Mouse (Mus musculus): ENCODE data around the gene Zfp454. TPM values are rescaled to one million over a fixed set of nuclear protein-coding genes. Genes with fewer than 3 reads are reported as not detected.

The Zfp454 gene
- total and polyA plus RNA-seq, 3 experiments = not detected

DNA sequence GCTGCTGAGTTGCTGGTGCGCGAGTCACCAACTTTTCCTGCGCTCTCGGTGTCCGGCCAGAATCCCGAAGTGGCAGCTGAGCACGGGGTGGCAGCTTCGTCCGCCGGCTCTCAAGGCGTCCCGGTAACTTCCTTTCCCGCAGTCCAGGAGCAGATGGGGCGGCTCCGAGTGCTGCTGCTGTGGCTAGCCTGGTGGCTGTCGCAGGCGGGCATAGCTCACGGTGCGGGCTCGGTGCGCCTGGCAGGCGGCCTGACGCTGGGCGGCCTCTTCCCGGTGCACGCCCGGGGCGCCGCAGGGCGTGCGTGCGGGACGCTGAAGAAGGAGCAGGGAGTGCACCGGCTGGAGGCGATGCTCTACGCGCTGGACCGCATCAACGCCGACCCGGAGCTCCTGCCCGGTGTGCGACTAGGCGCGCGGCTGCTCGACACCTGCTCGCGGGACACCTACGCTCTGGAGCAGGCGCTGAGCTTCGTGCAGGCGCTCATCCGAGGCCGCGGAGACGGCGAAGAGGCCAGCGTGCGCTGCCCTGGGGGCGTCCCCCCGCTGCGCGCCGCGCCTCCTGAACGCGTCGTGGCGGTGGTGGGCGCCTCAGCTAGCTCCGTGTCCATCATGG lies 36.4 kb downstream of the Zfp454 start:
- Histone ChIP-seq H3K4me3 (ENCODE audit: control insufficient read depth in 1 of 2, insufficient read depth in 1 of 2, low read depth in 2 of 2, low read length in 2 of 2) (no peak overlapping the region), H3K79me2 (ENCODE audit: control insufficient read depth, insufficient read depth, low read length, poor library complexity) (no peaks in the 10 kb centered on the region), H3K36me3 (ENCODE audit: control insufficient read depth in 1 of 2, insufficient read depth in 2 of 2, low read length in 2 of 2) (no peaks in the 10 kb centered on the region), H3K4me1 (ENCODE audit: control insufficient read depth in 1 of 2, insufficient read depth in 2 of 2, low read length in 2 of 2) (peaks cover 0 to 3% of the 10 kb centered on the region in 2 experiments; a peak in 1 of 4 replicates), H3K27me3 (ENCODE audit: control insufficient read depth in 1 of 2, insufficient read depth in 2 of 2, low read length in 2 of 2) (no peaks in the 10 kb centered on the region), H3K27ac (ENCODE audit: control insufficient read depth, low read depth, low read length) (no peak overlapping the region), H3K9me3 (replicated peaks; ENCODE audit: insufficient read depth, low read length) (no peaks in the 10 kb centered on the region), H3K9ac (ENCODE audit: control insufficient read depth, low read depth, low read length, poor library complexity, severe bottlenecking) (no peak overlapping the region)
- no peak for DNase-seq (ENCODE audit: low read depth, low spot score)
- no peak for TF ChIP-seq MAFK (IDR thresholded peaks at IDR 0.05; ENCODE audit: borderline replicate concordance, low read depth, low read length)
- no peak for TF ChIP-seq BHLHE40 (IDR thresholded peaks at IDR 0.05; ENCODE audit: borderline replicate concordance, low read depth, low read length)

DNA sequence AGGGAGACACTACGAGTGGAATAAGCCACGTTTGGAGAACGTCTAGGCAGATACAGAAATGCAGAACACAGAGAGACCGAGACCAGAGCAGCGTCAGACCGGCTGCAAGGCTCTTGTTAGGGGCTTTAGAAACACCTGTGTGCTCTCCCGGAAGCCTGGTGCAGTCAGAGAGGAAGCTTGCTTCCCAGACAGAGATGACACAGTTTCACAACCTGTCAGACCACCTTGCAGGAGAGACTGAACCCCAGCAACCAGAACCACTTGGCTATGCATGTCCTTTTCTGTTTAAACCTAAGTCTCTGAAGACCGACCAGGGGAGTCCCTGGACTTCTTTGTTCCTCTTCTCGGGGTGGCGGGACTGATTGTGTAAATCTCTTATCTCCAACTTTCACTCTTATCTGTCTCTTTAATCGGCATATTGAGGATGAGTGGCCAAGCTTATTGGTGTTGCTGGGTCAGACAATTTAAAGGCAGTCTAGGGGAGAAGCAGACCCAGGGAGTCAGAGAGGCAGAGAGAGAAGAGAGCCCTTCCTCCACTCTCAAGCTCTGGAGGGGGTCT lies 37.2 kb downstream of the Zfp454 start, which contains the start of gene Grm6:
Gene Grm6 (plus strand): TSS at position 509 of the 559 bp plus-strand sequence.
- Histone ChIP-seq H3K27me3 (ENCODE audit: control insufficient read depth in 1 of 2, insufficient read depth in 2 of 2, low read length in 2 of 2) (no peaks in the 10 kb centered on the region), H3K4me1 (ENCODE audit: control insufficient read depth in 1 of 2, insufficient read depth in 2 of 2, low read length in 2 of 2) (peaks cover 0 to 3% of the 10 kb centered on the region in 2 experiments; a peak in 1 of 4 replicates), H3K27ac (ENCODE audit: control insufficient read depth, low read depth, low read length) (no peak within 1 kb of the TSS), H3K9ac (ENCODE audit: control insufficient read depth, low read depth, low read length, poor library complexity, severe bottlenecking) (no peak within 1 kb of the TSS), H3K79me2 (ENCODE audit: control insufficient read depth, insufficient read depth, low read length, poor library complexity) (no peaks in the 10 kb centered on the region), H3K36me3 (ENCODE audit: control insufficient read depth in 1 of 2, insufficient read depth in 2 of 2, low read length in 2 of 2) (no peaks in the 10 kb centered on the region), H3K9me3 (replicated peaks; ENCODE audit: insufficient read depth, low read length) (no peaks in the 10 kb centered on the region), H3K4me3 (ENCODE audit: control insufficient read depth in 1 of 2, insufficient read depth in 1 of 2, low read depth in 2 of 2, low read length in 2 of 2) (peak within 1 kb of the TSS; percentile 19 to 48; a peak in 3 of 4 replicates)
- DNase-seq (ENCODE audit: low read depth, low spot score) = peak; percentile 36
- TF ChIP-seq KAT2A (conservative IDR thresholded peaks at IDR 0.05; ENCODE audit: low read depth, low read length) (no peak), ZNF384 (IDR thresholded peaks at IDR 0.05; ENCODE audit: low read depth, low read length) (no peak), MXI1 (IDR thresholded peaks at IDR 0.05; ENCODE audit: low read depth, low read length) (no peak), MEF2A (IDR thresholded peaks at IDR 0.05; ENCODE audit: extremely low read depth, insufficient replicate concordance, low read depth, low read length, poor library complexity, severe bottlenecking) (no peak), BHLHE40 (IDR thresholded peaks at IDR 0.05; ENCODE audit: borderline replicate concordance, low read depth, low read length) (no peak), ZC3H11A (IDR thresholded peaks at IDR 0.05; ENCODE audit: low read depth, low read length) (no peak), E2F4 (IDR thresholded peaks at IDR 0.05; ENCODE audit: borderline replicate concordance, low read depth, low read length) (no peak), ZMIZ1 (IDR thresholded peaks at IDR 0.05; ENCODE audit: low read depth, low read length) (no peak), POLR2AphosphoS5 (IDR thresholded peaks at IDR 0.05; ENCODE audit: borderline replicate concordance, low read depth, low read length) (no peak), NELFE (IDR thresholded peaks at IDR 0.05; ENCODE audit: low read depth, low read length) (no peak), CHD1 (IDR thresholded peaks at IDR 0.05; ENCODE audit: low read depth, low read length) (no peak), SIN3A (IDR thresholded peaks at IDR 0.05; ENCODE audit: low read length) (no peak), UBTF (IDR thresholded peaks at IDR 0.05; ENCODE audit: borderline replicate concordance, insufficient read depth, low read depth, low read length) (no peak), GABPA (IDR thresholded peaks at IDR 0.05; ENCODE audit: low read depth, low read length) (no peak), EP300 (IDR thresholded peaks at IDR 0.05; ENCODE audit: low read depth in 1 of 2, low read length in 2 of 2) (no peak)

Measured in MEL (cell line).